Mouse (Mus musculus) adrenal gland (tissue): Measurements from ENCODE around the gene Cds2.
"Not testable (repeated sequence)": the region's sequence is repeated elsewhere in the genome, so short reads cannot be mapped to it uniquely, and the experiment has no call there.

Experiments
- intact Hi-C: fragments of 180-260 bp; cut with DNase I; formaldehyde crosslinking; loops from one replicate; pipeline ENCODE4 v1.15.1; 2025

The Cds2 gene

GRCm38 (mm10) chr2:132289213-132289612, 26.3 kb downstream of the Cds2 start:
- intact Hi-C loops: not testable (repeated sequence)

GRCm38 (mm10) chr2:132290808-132291207, 27.9 kb downstream of the Cds2 start:
- intact Hi-C loops: no loop called here

GRCm38 (mm10) chr2:132291265-132291664, 28.3 kb downstream of the Cds2 start:
- intact Hi-C loops: no loop called here

GRCm38 (mm10) chr2:132292083-132292482, 29.1 kb downstream of the Cds2 start:
- intact Hi-C loops: no loop called here

GRCm38 (mm10) chr2:132293694-132294450, 30.9 kb downstream of the Cds2 start:
- intact Hi-C loops: no loop called here

- intact Hi-C loops: no loop called here
These were observed 35.3 kb downstream of the Cds2 start for GRCm38 (mm10) chr2:132298250-132298649.

- intact Hi-C loops: no loop called here
These were observed 38.5 kb downstream of the Cds2 start for GRCm38 (mm10) chr2:132301436-132301835.

GRCm38 (mm10) chr2:132305165-132305564, 42.2 kb downstream of the Cds2 start:
- intact Hi-C loops: no loop called here

- intact Hi-C loops: no loop called here
These were observed 43.0 kb downstream of the Cds2 start for GRCm38 (mm10) chr2:132305988-132306387.

- intact Hi-C loops: no loop called here
These were observed 44.4 kb downstream of the Cds2 start for GRCm38 (mm10) chr2:132307213-132307843.

- intact Hi-C loops: no loop called here
These were observed 45.9 kb downstream of the Cds2 start for GRCm38 (mm10) chr2:132308829-132309228.

- intact Hi-C loops: no loop called here
These were observed 46.5 kb downstream of the Cds2 start for GRCm38 (mm10) chr2:132309398-132309930.

- intact Hi-C loops: loop anchor here (5.0 kb wide), 1 partner anchor 50 kb away; the partner anchor contains the start of gene Cds2
These were observed 49.7 kb downstream of the Cds2 start for GRCm38 (mm10) chr2:132312616-132313015.

- intact Hi-C loops: loop anchor here (5.0 kb wide), 1 partner anchor 51 kb away; the partner anchor contains the start of gene Cds2
These were observed 50.6 kb downstream of the Cds2 start for GRCm38 (mm10) chr2:132313568-132313967.

GRCm38 (mm10) chr2:132314057-132314456, 51.1 kb downstream of the Cds2 start:
- intact Hi-C loops: loop anchor here (5.0 kb wide), 1 partner anchor 52 kb away; the partner anchor contains the start of gene Cds2

GRCm38 (mm10) chr2:132316041-132316808, 53.3 kb downstream of the Cds2 start:
- intact Hi-C loops: loop anchor here (2.0 kb wide), 1 partner anchor 169 kb away; no protein-coding TSS in a partner anchor

GRCm38 (mm10) chr2:132317178-132317577, 54.2 kb downstream of the Cds2 start:
- intact Hi-C loops: loop anchor here (2.0 kb wide), 1 partner anchor 168 kb away; no protein-coding TSS in a partner anchor

- intact Hi-C loops: no loop called here
These were observed 57.6 kb downstream of the Cds2 start for GRCm38 (mm10) chr2:132320516-132320915.

GRCm38 (mm10) chr2:132323541-132323940, 60.6 kb downstream of the Cds2 start:
- intact Hi-C loops: no loop called here

- intact Hi-C loops: no loop called here
These were observed 74.3 kb downstream of the Cds2 start for GRCm38 (mm10) chr2:132337202-132337601.

- intact Hi-C loops: no loop called here
These were observed 77.4 kb downstream of the Cds2 start for GRCm38 (mm10) chr2:132340350-132340749.
